Mouse (Mus musculus) c-Kit-negative CD71-positive TER-119-positive erythroid progenitor cells, embryonic 14.5 days (primary cell): ENCODE data around the gene Fmnl1.
"Not testable (repeated sequence)": the region's sequence is repeated elsewhere in the genome, so short reads cannot be mapped to it uniquely, and the experiment has no call there.

Experiments
- DNase-seq: peaks from one replicate; pipeline ENCODE4 v3.0.0-alpha.2; 2013; ENCODE audit warnings: low read depth, low spot score

Fmnl1 gene

GRCm38 (mm10) chr11:103222718-103223117 is 51.8 kb downstream of the Fmnl1 start:
- DNase-seq = not testable (repeated sequence)

- no peak for DNase-seq
Observed at GRCm38 (mm10) chr11:103223444-103223843, 52.5 kb downstream of the Fmnl1 start.

- DNase-seq = no peak
Observed at GRCm38 (mm10) chr11:103223951-103224456, 53.1 kb downstream of the Fmnl1 start.

- no peak for DNase-seq
Observed at GRCm38 (mm10) chr11:103229608-103230007, 58.7 kb downstream of the Fmnl1 start.

- DNase-seq = no peak
Observed at GRCm38 (mm10) chr11:103230626-103231025, 59.7 kb downstream of the Fmnl1 start.

- DNase-seq = no peak
Observed at GRCm38 (mm10) chr11:103231367-103231766, 60.5 kb downstream of the Fmnl1 start.

- DNase-seq = no peak
Observed at GRCm38 (mm10) chr11:103232966-103233365, 62.1 kb downstream of the Fmnl1 start.

- DNase-seq = no peak
Observed at GRCm38 (mm10) chr11:103234447-103234846, 63.5 kb downstream of the Fmnl1 start.

- DNase-seq = no peak
Observed at GRCm38 (mm10) chr11:103235702-103236101, 64.8 kb downstream of the Fmnl1 start.

- DNase-seq = no peak
Observed at GRCm38 (mm10) chr11:103236431-103236830, 65.5 kb downstream of the Fmnl1 start.

- no peak for DNase-seq
Observed at GRCm38 (mm10) chr11:103236903-103237302, 66.0 kb downstream of the Fmnl1 start.

GRCm38 (mm10) chr11:103237757-103238156 is 66.8 kb downstream of the Fmnl1 start:
- DNase-seq = no peak

GRCm38 (mm10) chr11:103240740-103241139 is 69.8 kb downstream of the Fmnl1 start:
- DNase-seq = no peak

- DNase-seq = no peak
Observed at GRCm38 (mm10) chr11:103244856-103245255, 73.9 kb downstream of the Fmnl1 start.

GRCm38 (mm10) chr11:103246081-103246730 is 75.3 kb downstream of the Fmnl1 start:
- DNase-seq = no peak

- DNase-seq = no peak
Observed at GRCm38 (mm10) chr11:103246731-103247290, 75.9 kb downstream of the Fmnl1 start.

- no peak for DNase-seq
Observed at GRCm38 (mm10) chr11:103247504-103248177, 76.7 kb downstream of the Fmnl1 start.
